Mouse (Mus musculus) 416B (cell line): ENCODE measurements around the gene Gm49630.
"Not testable (repeated sequence)": the region's sequence is repeated elsewhere in the genome, so short reads cannot be mapped to it uniquely, and the experiment has no call there.

ENCODE experiments used
- DNase-seq: peaks from one replicate; pipeline ENCODE4 v3.0.0; 2011; ENCODE audit warnings: low read depth

The Gm49630 gene

DNA sequence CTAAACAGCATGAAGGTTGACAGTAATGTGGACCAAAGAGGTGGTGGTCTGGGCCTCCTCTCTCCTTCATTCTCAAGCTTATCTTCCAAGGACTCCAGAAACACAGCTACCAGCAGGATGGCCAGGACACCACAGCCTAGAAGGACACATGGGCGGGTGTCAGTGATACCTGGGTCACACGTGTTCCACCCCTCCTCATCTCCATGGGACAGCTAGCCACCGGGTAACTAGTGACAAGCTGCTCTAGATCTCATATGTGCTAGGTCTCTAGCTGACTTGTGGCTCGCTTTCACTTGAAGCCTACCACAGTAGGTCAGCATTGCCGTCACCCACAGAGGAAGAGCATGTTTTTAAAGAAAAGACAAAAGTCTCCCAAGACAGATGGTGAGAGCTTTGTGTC is at the start of gene Gm49630:
Gene Gm49630, minus strand, starts transcription at position 101 of the 400 bp plus-strand sequence.
- not testable (repeated sequence) for DNase-seq

DNA sequence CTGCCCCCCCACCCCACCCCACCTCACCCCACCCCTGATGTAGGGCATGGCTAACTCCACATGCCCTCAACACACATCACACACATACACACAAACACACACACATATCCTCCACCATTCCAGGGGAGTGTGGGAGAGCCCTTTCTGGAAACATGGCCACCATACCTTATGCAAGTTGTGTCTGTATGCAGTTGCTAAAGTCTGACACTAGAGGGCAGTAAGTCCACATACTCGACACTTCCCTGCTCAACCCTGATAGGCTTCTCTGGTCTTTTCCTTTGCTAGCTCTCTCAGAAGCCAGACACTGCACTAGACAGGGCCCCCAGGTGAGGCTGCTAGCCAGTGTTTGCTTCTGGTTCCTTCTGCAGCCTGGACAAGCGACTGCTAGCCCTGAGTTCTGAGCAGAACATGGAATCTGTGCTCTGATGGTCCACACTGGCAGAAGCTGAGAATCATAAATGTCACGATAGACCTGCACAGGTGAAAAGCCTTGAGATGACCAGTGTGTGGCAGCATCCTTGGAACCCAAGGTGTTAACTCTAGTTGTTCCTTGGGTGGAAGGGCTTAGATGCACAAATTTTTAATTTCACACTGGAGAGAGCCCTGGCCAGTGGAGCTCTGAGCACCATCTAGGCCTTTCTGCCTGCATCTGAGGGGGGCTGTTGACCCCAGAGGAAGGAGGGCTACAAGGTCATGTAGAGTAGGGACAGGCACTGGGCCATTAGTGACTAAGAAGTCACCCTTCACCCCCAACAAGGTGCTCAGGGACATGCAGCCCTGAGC is 48.6 kb upstream of the Gm49630 start:
- not testable (repeated sequence) for DNase-seq

DNA sequence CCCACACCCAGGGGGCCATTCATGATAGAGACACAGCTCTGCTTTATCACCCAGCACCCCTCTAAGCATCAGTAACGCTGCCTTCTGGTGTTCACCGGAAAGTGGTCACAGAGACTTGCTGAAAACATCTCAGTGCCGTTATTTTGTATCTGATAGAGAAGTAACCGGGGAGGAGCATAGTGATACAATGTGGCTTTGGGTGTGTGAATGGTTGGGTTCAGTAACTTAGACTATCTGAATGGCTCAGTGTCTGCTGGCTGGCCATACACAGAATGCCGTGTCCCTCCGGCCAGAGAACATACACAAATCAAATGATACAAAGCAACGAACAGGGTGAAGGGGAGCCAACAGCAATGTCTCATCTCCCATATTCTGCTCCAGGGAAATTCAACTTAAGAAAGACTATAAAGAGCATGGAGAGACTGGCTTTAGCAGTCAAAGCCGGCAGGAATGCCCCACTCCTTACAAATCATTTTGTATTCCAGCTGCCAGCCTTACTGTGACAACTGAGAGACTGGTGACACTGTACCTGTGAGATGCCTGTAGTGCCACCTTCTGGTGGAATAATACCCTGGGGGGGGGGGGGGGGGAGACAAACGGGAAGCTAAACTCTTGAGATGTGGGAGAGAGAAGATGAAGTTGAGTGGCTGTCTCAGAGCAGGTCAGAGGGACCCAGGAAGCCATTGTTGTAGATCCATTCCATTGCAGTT is 43.0 kb upstream of the Gm49630 start:
- not testable (repeated sequence) for DNase-seq

DNA sequence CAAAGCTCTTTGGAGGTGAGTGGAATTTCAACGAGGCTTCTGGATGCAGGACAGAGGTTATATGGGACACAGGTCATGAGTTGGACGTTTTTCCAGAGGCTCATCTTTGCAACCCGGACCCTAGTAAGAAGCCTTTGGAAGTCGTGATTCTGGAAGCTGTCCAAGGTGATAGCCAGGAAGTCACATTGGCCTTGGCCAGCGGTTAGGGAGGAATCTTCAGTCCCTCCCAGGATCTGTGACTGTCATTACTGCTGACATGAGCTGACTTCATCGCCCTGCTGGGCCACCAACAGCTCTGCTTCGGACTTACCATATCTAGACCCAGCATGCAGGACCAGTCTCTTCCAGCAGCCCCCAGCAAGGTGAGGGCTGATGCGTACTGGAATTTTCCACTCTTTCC is 41.6 kb upstream of the Gm49630 start:
- DNase-seq, result not testable (repeated sequence)

GRCm38 (mm10) chr17:7399770-7400169 is 28.0 kb upstream of the Gm49630 start:
- not testable (repeated sequence) for DNase-seq

DNA sequence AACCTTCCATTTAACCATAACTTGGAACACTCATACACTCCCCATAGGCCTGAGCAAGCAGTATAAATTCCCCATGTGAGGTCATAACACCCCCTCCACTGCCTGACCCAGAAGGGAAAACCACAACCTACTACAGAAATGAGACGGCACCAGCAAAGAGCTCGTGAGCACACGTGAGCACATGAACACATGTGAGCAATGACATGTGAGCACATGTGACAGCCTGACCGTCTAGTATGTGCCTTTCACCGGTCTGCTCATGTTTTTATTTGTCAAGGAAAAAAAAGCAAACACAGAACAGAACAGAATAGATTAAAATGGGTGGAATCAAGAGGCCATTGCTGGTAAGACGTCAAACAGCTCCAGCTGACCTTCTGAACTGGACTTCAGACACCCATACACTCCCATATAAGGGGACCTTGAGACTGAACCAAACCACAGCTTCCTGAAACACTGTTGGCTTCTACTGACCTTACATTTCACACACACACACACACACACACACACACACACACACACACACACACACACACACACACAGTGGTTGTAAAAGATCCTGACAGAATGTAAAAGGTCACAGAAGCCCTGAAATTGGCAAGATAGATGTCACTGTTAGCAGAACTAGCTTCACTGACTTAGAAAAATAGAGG is 26.5 kb upstream of the Gm49630 start:
- peak; percentile 41 for DNase-seq

- not testable (repeated sequence) for DNase-seq
Measured at GRCm38 (mm10) chr17:7397079-7397478, 25.3 kb upstream of the Gm49630 start.

- not testable (repeated sequence) for DNase-seq
Measured at GRCm38 (mm10) chr17:7396288-7396687, 24.5 kb upstream of the Gm49630 start.

GRCm38 (mm10) chr17:7395671-7396070 is 23.9 kb upstream of the Gm49630 start:
- DNase-seq, result not testable (repeated sequence)

DNA sequence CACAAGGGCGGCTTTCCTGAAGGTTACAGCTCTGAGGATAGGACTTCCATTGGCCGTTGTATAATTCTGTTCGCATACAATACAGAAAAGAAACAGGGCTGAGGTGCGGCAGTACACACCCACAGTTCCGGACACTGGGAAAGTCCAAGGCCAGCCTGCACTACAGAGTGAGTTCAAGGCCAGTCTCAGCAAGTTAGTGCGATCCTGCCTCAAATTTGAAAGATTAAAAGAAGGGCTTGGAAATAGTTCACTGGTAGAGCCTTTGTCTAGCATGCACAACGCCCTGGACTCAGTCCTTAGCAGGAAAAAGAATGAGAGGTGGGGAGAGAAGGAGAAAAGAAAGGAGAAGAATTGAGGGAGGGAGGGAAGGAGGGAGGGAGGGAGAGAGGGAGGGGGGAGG is 23.3 kb upstream of the Gm49630 start:
- not testable (repeated sequence) for DNase-seq

DNA sequence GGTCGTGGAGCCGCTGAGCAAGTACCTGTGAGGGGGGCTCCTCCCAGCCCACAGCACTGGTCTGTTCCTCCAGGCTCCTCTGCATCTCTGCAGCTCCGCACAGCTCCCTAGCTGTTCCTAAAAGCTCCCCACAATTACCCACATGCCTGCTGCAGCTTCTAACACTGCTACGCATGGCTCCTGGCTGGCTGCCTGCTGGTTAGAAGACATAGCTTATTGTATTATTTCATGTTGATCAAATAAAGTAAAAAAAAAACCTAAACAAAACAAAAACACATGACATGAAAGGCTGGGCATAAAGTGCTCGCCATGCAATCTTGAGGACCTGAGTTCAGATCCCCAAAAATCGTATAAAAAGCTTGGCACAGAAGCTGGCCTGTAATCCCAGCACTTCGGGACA is 18.1 kb upstream of the Gm49630 start:
- DNase-seq, result not testable (repeated sequence)

GRCm38 (mm10) chr17:7388958-7389356 is 17.2 kb upstream of the Gm49630 start:
- not testable (repeated sequence) for DNase-seq

DNA sequence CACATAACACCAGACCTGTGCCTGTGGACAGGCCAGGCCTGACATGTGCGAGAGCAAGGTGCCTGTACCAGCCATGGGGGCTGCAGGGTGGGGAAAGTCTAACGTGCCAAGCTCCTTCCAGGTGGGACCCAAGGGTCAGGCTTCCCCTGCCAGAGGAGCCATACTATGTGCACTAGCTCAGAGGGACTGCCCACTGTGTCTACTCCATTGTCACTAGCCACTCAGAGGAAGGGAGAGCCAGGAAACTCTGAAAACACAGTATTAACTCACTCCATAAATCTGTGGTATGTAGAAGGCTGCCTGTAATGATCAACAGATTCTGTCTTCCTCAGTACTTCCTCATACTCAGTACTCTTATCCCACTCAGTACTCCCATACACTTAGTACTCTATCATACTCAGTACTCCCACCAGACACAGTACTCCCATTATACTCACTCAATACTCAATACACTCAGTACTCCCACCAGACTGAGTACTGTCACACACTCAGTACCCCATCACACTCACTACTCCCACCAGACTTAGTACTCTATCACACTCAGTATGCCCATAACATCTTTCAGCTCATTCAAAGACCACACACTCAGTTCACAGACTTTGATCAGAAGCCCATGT is 16.7 kb upstream of the Gm49630 start:
- not testable (repeated sequence) for DNase-seq

- not testable (repeated sequence) for DNase-seq
Measured at GRCm38 (mm10) chr17:7386016-7386415, 14.2 kb upstream of the Gm49630 start.

DNA sequence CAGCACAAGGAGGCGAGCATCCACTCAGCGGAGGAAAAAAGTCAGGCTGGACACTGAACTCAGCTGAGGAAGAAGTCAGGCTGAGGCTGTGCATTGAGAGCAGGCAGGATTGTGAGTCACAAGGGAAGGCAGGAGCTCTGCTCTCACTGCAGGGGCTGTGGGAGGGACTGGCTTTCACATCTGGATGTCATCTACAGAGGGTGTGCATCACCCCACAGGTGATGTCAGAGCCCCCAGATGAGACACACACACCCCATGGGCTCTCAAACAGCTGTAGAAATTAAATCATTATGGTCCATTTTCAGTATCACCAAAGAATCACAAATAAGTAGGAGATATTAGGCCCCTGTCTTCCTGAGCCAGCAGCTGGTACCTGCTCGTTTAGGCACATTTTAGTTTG is 13.6 kb upstream of the Gm49630 start, which contains the start of gene Unc93a2:
Gene Unc93a2, minus strand, starts transcription at position 101 of the 400 bp plus-strand sequence.
- DNase-seq, result not testable (repeated sequence)

- DNase-seq, result not testable (repeated sequence)
Measured at GRCm38 (mm10) chr17:7383167-7384143, 11.7 kb upstream of the Gm49630 start.

DNA sequence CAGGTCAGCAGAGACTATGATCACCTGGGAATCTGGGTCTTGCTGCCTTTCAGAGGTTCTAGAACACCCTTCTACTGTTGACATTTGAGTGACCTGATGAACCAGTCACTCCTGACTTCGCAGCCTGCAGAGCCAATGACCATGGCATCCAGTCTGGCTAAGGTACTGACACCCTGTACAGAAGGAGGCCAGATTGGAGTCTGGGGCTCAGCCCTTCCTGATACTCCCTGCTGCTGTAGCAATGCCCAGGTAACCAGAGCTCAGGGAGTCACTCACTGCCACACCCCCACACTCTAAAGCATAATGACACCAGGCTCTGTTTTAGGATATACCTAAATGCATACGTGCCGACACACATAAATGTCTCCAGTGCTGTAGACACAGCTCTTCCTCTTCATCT is 10.9 kb upstream of the Gm49630 start:
- DNase-seq, result not testable (repeated sequence)

- DNase-seq, result not testable (repeated sequence)
Measured at GRCm38 (mm10) chr17:7377907-7378306, 6.1 kb upstream of the Gm49630 start.

GRCm38 (mm10) chr17:7376951-7377700 is 5.3 kb upstream of the Gm49630 start:
- DNase-seq, result not testable (repeated sequence)

DNA sequence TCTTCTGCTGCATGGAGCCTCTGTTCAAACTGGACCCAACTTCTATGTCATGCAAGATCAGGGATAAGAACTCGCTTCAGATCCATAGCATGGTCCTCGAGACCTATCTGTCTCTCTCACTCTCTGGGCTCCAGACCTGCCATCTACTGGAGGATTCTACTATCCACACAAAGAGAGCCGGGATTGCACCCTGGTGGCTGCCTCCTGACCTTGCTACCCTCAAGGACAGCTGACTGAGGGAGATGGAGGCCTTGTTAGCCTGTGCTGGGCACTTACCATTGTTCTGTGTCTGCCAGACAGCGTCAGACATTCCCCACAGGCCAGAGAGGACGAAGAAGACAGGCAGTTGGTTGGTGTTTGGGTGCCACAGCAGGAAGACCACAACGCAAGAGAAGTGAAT is 2.4 kb downstream of the Gm49630 start:
- not testable (repeated sequence) for DNase-seq
